Mouse (Mus musculus): ENCODE measurements at regions not wholly inside any gene's neighbourhood (a gene's known extent, or its start where the extent isn't known, plus 50 kb on each side); places are given as distances from the start of the nearest gene placed in this dataset.
"Not testable (repeated sequence)": the region's sequence is repeated elsewhere in the genome, so short reads cannot be mapped to it uniquely, and the experiment has no call there.

GRCm38 (mm10) chr13:32442025-32442424, 103.5 kb upstream of the Gmds start:
- Histone ChIP-seq H3K9me3 (no peaks in the 10 kb centered on the region), H3K36me3 (no peaks in the 10 kb centered on the region), H3K4me2 (replicated peaks) (no peak overlapping the region), H3K9ac (no peak overlapping the region), H3K4me1 (no peaks in the 10 kb centered on the region), H3K27ac (no peak overlapping the region), H3K4me3 (no peak overlapping the region), H3K27me3 (no peaks in the 10 kb centered on the region)
- no peak for ATAC-seq (ENCODE audit: insufficient number of reproducible peaks, insufficient read depth, low FRiP score, low TSS enrichment)
- 83% methylated on average over 13 of the region's 13 CpGs for WGBS

DNA sequence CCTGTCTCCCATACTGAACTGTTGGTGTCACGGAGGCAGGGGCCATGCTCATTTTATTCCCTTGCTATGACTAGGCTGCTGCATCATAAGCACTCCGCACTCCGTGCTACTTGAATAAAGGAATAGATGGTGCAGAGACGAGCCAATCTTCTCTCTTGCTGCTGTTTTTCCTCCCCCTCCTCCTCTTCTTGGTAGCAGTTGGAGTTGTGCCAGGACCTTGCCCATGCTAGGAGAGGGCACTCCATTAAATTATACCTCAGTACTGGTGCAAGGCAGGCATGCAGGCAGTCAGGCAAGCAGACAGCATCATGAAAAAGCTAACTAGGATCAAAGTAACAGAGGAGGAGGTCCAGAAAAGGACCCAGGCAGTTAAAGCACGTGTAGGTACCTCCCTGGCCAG, 96.6 kb upstream of the Gmds start:
- no peak for ATAC-seq (ENCODE audit: insufficient number of reproducible peaks, insufficient read depth, low FRiP score, low TSS enrichment)
- Histone ChIP-seq H3K36me3 (no peaks in the 10 kb centered on the region), H3K9me3 (no peaks in the 10 kb centered on the region), H3K27ac (no peak overlapping the region), H3K4me1 (no peaks in the 10 kb centered on the region), H3K9ac (no peak overlapping the region), H3K4me3 (no peak overlapping the region), H3K27me3 (no peaks in the 10 kb centered on the region), H3K4me2 (replicated peaks) (no peak overlapping the region)
- 82% methylated on average over 5 of the region's 5 CpGs for WGBS

DNA sequence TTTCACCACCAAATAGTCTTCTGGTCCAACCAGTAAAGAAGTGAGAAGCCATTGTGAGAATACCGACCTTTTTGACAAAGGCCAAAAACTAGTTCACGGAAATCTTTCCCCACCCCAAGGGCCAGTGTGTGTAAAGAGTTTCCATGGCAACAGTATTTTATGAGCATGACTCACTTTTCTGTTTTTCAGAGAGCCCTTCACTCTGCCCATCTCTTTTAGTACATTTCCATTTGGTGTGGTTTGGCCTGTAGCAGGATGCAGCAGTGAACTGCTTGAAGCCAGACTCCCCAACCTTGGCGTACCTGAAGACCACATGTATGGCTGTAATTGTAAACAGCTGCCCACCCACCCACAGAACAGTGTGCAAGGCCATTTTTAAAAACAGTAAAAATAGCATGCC, 89.9 kb upstream of the Gmds start:
- no peak overlapping the region for H3K27ac ChIP-seq
- 51% methylated on average over 3 of the region's 3 CpGs for WGBS
- no peak for ATAC-seq (ENCODE audit: insufficient number of reproducible peaks, insufficient read depth, low FRiP score, low TSS enrichment)
- no peaks in the 10 kb centered on the region for H3K36me3 ChIP-seq
- no peaks in the 10 kb centered on the region for H3K4me1 ChIP-seq
- H3K27me3 ChIP-seq, result no peaks in the 10 kb centered on the region
- no peaks in the 10 kb centered on the region for H3K9me3 ChIP-seq
- H3K4me3 ChIP-seq, result no peak overlapping the region
- H3K9ac ChIP-seq, result no peak overlapping the region
- no peak overlapping the region for H3K4me2 ChIP-seq (replicated peaks)

GRCm38 (mm10) chr13:32426906-32427305, 88.4 kb upstream of the Gmds start:
- 80% methylated on average over 13 of the region's 13 CpGs for WGBS
- ATAC-seq (ENCODE audit: insufficient number of reproducible peaks, insufficient read depth, low FRiP score, low TSS enrichment), result no peak

GRCm38 (mm10) chr13:32426199-32426598, 87.7 kb upstream of the Gmds start:
- no peaks in the 10 kb centered on the region for H3K4me1 ChIP-seq
- no peak overlapping the region for H3K4me2 ChIP-seq (replicated peaks)
- no peak for ATAC-seq (ENCODE audit: insufficient number of reproducible peaks, insufficient read depth, low FRiP score, low TSS enrichment)
- H3K4me3 ChIP-seq, result no peak overlapping the region
- H3K36me3 ChIP-seq, result no peaks in the 10 kb centered on the region
- H3K27ac ChIP-seq, result no peak overlapping the region
- H3K9ac ChIP-seq, result no peak overlapping the region
- H3K9me3 ChIP-seq, result no peaks in the 10 kb centered on the region
- no peaks in the 10 kb centered on the region for H3K27me3 ChIP-seq
- WGBS, result 82% methylated on average over 7 of the region's 7 CpGs

More at GRCm38 (mm10) chr13:32426906-32427305, 88.4 kb upstream of the Gmds start:
- Histone ChIP-seq H3K4me1 (no peaks in the 10 kb centered on the region), H3K4me3 (no peak overlapping the region), H3K9me3 (no peaks in the 10 kb centered on the region), H3K4me2 (replicated peaks) (no peak overlapping the region), H3K36me3 (no peaks in the 10 kb centered on the region), H3K27ac (no peak overlapping the region), H3K27me3 (no peaks in the 10 kb centered on the region), H3K9ac (no peak overlapping the region)

GRCm38 (mm10) chr13:32424543-32424942, 86.0 kb upstream of the Gmds start:
- 87% methylated on average over 9 of the region's 9 CpGs for WGBS
- not testable (repeated sequence) for ATAC-seq (ENCODE audit: insufficient number of reproducible peaks, insufficient read depth, low FRiP score, low TSS enrichment)

GRCm38 (mm10) chr13:32422485-32422884, 83.9 kb upstream of the Gmds start:
- Histone ChIP-seq H3K4me1 (no peaks in the 10 kb centered on the region), H3K4me3 (no peak overlapping the region), H3K4me2 (replicated peaks) (no peak overlapping the region), H3K27ac (no peak overlapping the region), H3K9ac (no peak overlapping the region), H3K36me3 (no peaks in the 10 kb centered on the region), H3K9me3 (no peaks in the 10 kb centered on the region), H3K27me3 (no peaks in the 10 kb centered on the region)
- ATAC-seq (ENCODE audit: insufficient number of reproducible peaks, insufficient read depth, low FRiP score, low TSS enrichment), result no peak
- 65% methylated on average over 2 of the region's 2 CpGs for WGBS

More at GRCm38 (mm10) chr13:32424543-32424942, 86.0 kb upstream of the Gmds start:
- H3K9me3 ChIP-seq; H3K4me2 ChIP-seq (replicated peaks); H3K9ac ChIP-seq; H3K27ac ChIP-seq; H3K4me1 ChIP-seq; H3K36me3 ChIP-seq; H3K27me3 ChIP-seq; H3K4me3 ChIP-seq: not testable (repeated sequence)

DNA sequence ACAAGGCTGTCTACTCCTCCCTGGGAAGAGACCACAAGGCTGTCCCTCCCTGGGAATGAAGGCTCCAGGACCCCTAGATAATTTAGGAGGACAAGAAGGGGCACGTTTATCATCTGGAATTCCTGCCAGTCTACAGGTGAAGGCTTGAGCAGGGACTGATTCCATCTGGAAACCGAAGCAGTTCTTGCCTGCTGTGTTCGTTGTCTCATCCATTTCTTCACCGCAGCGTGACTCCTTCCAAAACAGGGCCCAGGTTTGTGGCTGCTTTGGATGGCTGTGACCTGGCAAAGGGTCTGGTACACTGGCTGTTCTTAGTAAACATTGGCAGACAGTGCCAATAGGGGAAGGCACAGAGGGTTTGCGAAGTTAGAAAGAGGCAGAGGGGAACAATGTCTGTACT, 80.8 kb upstream of the Gmds start:
- no peaks in the 10 kb centered on the region for H3K27me3 ChIP-seq
- 76% methylated on average over 6 of the region's 6 CpGs for WGBS
- H3K36me3 ChIP-seq, result no peaks in the 10 kb centered on the region
- H3K4me3 ChIP-seq, result no peak overlapping the region
- H3K27ac ChIP-seq, result no peak overlapping the region
- H3K4me1 ChIP-seq, result no peaks in the 10 kb centered on the region
- no peak for ATAC-seq (ENCODE audit: insufficient number of reproducible peaks, insufficient read depth, low FRiP score, low TSS enrichment)
- H3K4me2 ChIP-seq (replicated peaks), result no peak overlapping the region
- H3K9ac ChIP-seq, result no peak overlapping the region
- H3K9me3 ChIP-seq, result no peaks in the 10 kb centered on the region

GRCm38 (mm10) chr13:32418655-32419054, 80.1 kb upstream of the Gmds start:
- no peak overlapping the region for H3K4me2 ChIP-seq (replicated peaks)
- no peak overlapping the region for H3K4me3 ChIP-seq
- no peaks in the 10 kb centered on the region for H3K27me3 ChIP-seq
- H3K9ac ChIP-seq, result no peak overlapping the region
- no peaks in the 10 kb centered on the region for H3K36me3 ChIP-seq
- no peak for ATAC-seq (ENCODE audit: insufficient number of reproducible peaks, insufficient read depth, low FRiP score, low TSS enrichment)
- 77% methylated on average over 2 of the region's 2 CpGs for WGBS
- H3K9me3 ChIP-seq, result no peaks in the 10 kb centered on the region
- H3K27ac ChIP-seq, result no peak overlapping the region
- H3K4me1 ChIP-seq, result no peaks in the 10 kb centered on the region

GRCm38 (mm10) chr13:32417907-32418306, 79.4 kb upstream of the Gmds start:
- no peaks in the 10 kb centered on the region for H3K9me3 ChIP-seq
- no peak overlapping the region for H3K9ac ChIP-seq
- no peaks in the 10 kb centered on the region for H3K27me3 ChIP-seq
- ATAC-seq (ENCODE audit: insufficient number of reproducible peaks, insufficient read depth, low FRiP score, low TSS enrichment), result no peak
- H3K4me2 ChIP-seq (replicated peaks), result no peak overlapping the region
- H3K27ac ChIP-seq, result no peak overlapping the region
- no peak overlapping the region for H3K4me3 ChIP-seq
- no peaks in the 10 kb centered on the region for H3K4me1 ChIP-seq
- H3K36me3 ChIP-seq, result no peaks in the 10 kb centered on the region

DNA sequence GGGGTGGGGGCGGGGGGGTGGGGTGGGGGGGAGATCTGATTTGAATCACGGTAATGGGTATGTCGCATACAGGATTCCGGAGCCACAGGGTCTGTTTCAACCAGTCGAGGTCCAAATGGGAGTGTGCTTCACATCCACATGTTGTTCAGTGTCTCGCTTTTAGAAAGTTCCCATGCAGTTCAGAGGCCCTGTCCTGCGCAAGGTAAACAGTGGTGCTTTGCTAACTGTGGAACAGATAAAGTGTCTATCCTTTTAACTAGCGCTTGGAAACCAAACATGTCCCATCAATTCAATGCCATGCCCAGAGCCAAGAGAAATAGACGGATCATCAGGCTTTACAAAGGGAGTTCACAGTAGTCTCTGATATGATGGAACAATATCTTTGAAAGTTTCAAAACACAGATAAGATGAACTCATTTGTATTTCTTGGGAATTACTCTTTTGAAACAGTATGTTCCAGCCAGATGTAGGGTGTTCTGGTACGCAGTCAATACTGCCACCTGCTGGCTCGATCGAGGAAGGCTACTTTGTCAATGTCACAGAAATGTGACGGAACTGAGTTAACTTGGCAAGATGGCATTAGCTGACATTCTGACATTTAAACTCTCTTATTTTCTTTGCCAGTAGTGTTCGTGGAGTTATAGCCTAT, 72.9 kb upstream of the Gmds start:
- Histone ChIP-seq H3K4me3 (no peak overlapping the region), H3K27ac (no peak overlapping the region), H3K4me1 (no peaks in the 10 kb centered on the region), H3K4me2 (replicated peaks) (no peak overlapping the region), H3K27me3 (no peaks in the 10 kb centered on the region), H3K36me3 (no peaks in the 10 kb centered on the region), H3K9ac (no peak overlapping the region), H3K9me3 (no peaks in the 10 kb centered on the region)
- WGBS, result 46% methylated on average over 14 of the region's 14 CpGs
- no peak for ATAC-seq (ENCODE audit: insufficient number of reproducible peaks, insufficient read depth, low FRiP score, low TSS enrichment)

GRCm38 (mm10) chr13:32410065-32410464, 71.5 kb upstream of the Gmds start:
- WGBS, result 54% methylated on average over 6 of the region's 6 CpGs
- Histone ChIP-seq H3K4me2 (replicated peaks) (no peak overlapping the region), H3K27me3 (no peaks in the 10 kb centered on the region)

GRCm38 (mm10) chr13:32398616-32399015, 60.1 kb upstream of the Gmds start:
- Histone ChIP-seq H3K9ac (no peak overlapping the region), H3K27me3 (no peaks in the 10 kb centered on the region), H3K4me1 (no peaks in the 10 kb centered on the region), H3K4me2 (replicated peaks) (no peak overlapping the region), H3K9me3 (0 out of 2 replicates have a peak, but pooled peaks cover 5% of the 10 kb centered on the region), H3K36me3 (no peaks in the 10 kb centered on the region), H3K4me3 (no peak overlapping the region), H3K27ac (no peak overlapping the region)
- 42% methylated on average over 1 of the region's 1 CpGs for WGBS
- ATAC-seq (ENCODE audit: insufficient number of reproducible peaks, insufficient read depth, low FRiP score, low TSS enrichment), result no peak

More at GRCm38 (mm10) chr13:32410065-32410464, 71.5 kb upstream of the Gmds start:
- Histone ChIP-seq H3K4me3 (no peak overlapping the region), H3K9me3 (no peaks in the 10 kb centered on the region), H3K36me3 (no peaks in the 10 kb centered on the region), H3K4me1 (no peaks in the 10 kb centered on the region), H3K27ac (no peak overlapping the region), H3K9ac (no peak overlapping the region)
- no peak for ATAC-seq (ENCODE audit: insufficient number of reproducible peaks, insufficient read depth, low FRiP score, low TSS enrichment)

Measured in embryonic facial prominence, embryonic 12.5 days (tissue).